Mouse (Mus musculus): ENCODE data around the gene Cacna2d3. TPM values are rescaled to one million over a fixed set of nuclear protein-coding genes. Genes with fewer than 3 reads are reported as not detected.

Cacna2d3 gene
- total RNA-seq, 2 experiments from 2014 or later = 112 to 115 TPM

DNA sequence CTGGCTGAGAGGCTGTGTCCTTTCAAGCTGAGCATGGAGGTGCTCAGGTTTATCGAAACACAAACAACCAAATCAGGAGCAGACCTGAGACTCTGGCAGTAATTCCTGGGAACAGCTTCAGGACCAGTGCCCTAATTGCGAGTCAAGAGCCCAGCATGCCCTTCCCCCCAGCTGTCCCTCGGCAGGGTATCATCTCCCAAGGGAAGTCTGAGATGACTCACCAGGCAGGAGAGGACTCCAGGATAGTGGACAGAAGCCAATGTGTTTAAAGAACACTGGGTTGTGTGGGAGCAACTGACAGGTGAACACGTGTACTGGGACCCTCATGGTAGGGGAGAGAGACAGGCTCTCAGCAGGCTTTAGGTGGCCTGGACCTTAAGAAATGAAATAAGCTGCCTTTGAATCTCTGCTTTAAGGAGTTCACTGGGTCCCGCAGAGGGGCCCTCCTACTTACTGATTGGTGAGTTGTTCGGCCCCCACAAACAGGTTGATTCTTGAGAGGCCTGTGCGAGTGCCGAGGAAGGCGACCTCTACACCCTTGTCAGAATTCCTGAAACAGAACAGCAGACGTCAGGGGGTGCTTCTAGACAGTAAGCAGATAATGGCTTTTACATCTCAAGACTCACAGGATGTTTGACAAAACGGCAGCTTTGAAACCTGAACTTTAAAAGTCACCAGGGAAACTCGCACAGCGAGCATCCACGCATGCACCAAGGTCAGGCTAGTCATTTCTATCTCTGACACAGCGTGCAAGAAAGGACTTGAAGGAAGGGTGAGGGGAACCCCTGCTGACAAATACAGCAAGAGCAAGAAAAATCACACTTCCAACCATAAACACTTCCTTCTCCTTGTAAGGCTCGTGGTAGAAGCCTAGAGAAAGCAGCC, 669.5 kb downstream of the Cacna2d3 start:
- TF ChIP-seq CTCF (IDR thresholded peaks at IDR 0.05) = no peak
- no peak overlapping the region for H3K27ac ChIP-seq
- intact Hi-C loops (cut with DNase I) = no loop called here
- no peak overlapping the region for H3K4me3 ChIP-seq
- no peak for DNase-seq (ENCODE audit: extremely low spot score in 1 of 2, low spot score in 2 of 2)

DNA sequence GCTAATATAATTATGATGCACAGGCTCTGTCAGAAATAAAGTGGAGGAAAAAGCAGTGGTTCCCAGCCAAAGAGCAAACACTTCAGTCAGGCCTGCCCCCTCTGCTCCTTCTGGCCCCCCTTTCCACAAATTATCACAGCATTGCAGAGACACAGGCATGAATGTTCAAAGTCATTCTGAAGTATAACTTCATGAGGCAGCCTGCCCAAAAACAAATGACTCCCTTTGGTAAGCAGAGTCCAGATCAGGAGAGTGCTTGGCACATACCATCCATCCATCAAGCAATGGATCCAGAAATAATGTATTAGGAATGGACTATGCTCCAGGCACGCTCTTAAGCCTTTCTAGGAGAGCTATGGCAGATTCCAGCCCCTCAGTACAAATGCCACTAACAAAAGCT, 679.3 kb downstream of the Cacna2d3 start:
- Histone ChIP-seq H3K27ac (no peak overlapping the region), H3K4me3 (no peak overlapping the region)
- no peak for TF ChIP-seq CTCF (IDR thresholded peaks at IDR 0.05)
- no peak for DNase-seq (ENCODE audit: extremely low spot score in 1 of 2, low spot score in 2 of 2)
- intact Hi-C loops (cut with DNase I) = no loop called here

DNA sequence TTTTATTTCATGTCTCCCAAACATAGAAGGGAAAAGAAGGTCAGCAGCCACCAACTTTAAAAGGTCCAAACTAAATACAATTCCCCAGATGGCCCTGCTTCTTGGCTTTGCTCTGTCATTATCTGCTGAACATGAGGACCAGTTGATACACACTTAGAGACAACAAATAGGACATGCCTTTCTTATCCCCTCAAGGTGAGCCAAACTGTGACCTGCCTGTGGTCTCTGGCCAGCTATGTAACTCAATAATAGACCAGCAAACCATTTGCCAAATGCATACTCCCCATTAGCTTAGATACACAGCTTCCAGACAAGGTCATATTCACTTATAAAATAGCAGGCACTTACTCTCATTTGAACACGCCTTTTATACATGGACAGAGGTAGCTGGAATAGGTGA, 680.2 kb downstream of the Cacna2d3 start:
- Histone ChIP-seq H3K27ac (no peak overlapping the region), H3K4me3 (no peak overlapping the region)
- DNase-seq (ENCODE audit: extremely low spot score in 1 of 2, low spot score in 2 of 2) = no peak
- no peak for TF ChIP-seq CTCF (IDR thresholded peaks at IDR 0.05)
- intact Hi-C loops (cut with DNase I) = no loop called here

DNA sequence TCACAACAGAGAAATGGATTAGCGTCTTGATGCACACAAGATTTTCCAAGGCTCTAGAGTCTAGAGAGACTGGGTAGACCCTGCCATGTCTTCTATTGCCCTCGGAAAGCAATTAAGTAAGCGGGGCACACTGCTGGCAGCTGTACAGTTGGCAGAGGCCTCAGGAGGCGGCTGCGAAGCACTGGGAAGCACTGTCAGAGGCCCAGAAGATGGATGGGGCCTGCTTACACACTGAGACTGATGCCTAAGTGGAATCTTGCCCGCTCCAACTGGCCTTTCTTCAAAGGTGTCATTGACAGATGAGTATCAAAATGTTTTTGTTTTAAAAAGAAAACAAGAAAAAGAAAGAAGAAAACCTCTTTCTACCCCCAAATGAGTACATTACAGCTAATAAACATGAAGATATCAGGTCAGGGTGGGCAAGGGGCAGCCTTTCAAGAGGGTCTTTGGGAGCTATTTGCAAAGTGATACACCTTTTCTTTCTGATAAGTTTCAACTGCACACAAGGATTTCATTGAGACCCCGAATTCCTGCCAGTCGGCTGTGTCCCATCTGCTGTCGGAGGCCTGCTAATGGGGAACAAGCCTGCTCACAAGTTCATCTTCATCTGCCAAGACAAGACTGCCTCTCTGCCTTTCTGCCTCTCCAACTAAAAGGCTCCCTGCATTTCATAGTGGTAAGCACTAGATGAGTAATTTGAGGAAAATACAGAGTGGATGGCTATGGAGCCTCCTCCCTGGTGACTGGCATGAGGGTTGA, 680.9 kb downstream of the Cacna2d3 start:
- DNase-seq (ENCODE audit: extremely low spot score in 1 of 2, low spot score in 2 of 2) = no peak
- no peak overlapping the region for H3K4me3 ChIP-seq
- intact Hi-C loops (cut with DNase I) = no loop called here
- no peak for TF ChIP-seq CTCF (IDR thresholded peaks at IDR 0.05)
- H3K27ac ChIP-seq = no peak overlapping the region

DNA sequence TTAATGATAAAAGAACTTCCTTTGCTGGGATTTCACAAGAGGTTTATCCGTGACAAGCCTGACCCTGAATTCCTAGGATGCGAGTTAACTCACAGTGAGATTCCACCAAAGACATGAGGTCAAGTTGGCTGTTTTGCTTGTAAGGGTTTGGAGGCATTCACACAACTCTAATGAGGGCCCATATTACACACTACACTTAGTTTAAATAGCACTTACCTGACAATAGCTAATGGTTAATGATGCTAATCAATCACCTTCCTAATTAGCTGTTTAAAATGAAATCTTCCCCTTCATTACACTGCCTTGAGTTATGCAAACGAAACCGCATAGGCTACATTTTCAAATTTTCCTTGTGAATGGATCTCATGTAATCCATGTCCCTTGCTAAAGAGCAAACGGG, 683.4 kb downstream of the Cacna2d3 start:
- Histone ChIP-seq H3K4me3 (no peak overlapping the region), H3K27ac (no peak overlapping the region)
- no peak for DNase-seq (ENCODE audit: extremely low spot score in 1 of 2, low spot score in 2 of 2)
- TF ChIP-seq CTCF (IDR thresholded peaks at IDR 0.05) = no peak
- intact Hi-C loops (cut with DNase I) = no loop called here

DNA sequence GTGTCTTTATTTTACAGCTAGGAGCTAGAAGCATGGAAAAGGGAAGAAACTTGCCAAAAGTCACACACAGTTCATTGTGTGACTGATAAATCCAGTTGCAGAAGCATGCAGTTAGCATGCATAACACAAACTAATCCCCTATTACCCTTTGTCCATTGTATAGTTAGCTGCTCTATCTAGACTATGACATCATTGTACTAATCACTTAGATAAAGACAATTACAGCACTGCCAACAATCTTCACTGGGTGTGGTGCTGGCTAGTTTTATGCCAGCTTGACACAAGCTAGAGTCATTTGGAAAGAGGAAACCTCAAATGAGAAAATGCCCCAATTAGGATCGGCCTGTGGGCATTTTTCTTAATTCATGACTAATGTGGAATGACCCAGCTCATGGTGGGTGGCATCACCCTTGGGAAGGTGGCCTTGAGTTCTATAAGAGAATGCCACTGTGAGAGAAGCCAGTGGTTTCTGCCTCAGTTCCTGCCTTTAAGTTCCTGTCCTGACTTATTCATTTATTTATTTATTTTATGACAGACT, 689.7 kb downstream of the Cacna2d3 start:
- no peak overlapping the region for H3K4me3 ChIP-seq
- TF ChIP-seq CTCF (IDR thresholded peaks at IDR 0.05) = no peak

DNA sequence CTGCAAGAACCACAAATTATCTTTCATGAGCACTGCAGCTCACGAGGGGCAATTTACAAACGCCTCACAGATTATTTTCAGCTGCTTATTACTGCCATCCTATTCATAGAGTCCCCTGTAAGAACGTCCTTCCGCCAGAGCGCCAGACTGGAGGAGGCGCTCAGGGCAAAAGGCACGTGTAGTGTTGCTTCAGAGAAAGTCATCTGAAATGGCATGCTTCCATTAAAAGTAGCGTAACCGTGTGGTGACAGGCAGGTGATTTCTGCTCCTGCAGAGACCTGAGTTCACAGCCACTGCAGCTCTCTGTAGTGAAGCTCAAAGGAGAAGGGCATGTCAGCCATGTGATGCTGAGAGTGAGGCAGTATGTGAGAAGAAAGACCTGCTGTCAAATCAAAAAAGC, 691.1 kb downstream of the Cacna2d3 start:
- H3K27ac ChIP-seq = no peak overlapping the region
- intact Hi-C loops (cut with DNase I) = no loop called here
- no peak for DNase-seq (ENCODE audit: extremely low spot score in 1 of 2, low spot score in 2 of 2)
- no peak overlapping the region for H3K4me3 ChIP-seq
- no peak for TF ChIP-seq CTCF (IDR thresholded peaks at IDR 0.05)

More for the DNA sequence above, 689.7 kb downstream of the Cacna2d3 start:
- no peak overlapping the region for H3K27ac ChIP-seq
- intact Hi-C loops (cut with DNase I) = no loop called here
- DNase-seq (ENCODE audit: extremely low spot score in 1 of 2, low spot score in 2 of 2) = no peak

DNA sequence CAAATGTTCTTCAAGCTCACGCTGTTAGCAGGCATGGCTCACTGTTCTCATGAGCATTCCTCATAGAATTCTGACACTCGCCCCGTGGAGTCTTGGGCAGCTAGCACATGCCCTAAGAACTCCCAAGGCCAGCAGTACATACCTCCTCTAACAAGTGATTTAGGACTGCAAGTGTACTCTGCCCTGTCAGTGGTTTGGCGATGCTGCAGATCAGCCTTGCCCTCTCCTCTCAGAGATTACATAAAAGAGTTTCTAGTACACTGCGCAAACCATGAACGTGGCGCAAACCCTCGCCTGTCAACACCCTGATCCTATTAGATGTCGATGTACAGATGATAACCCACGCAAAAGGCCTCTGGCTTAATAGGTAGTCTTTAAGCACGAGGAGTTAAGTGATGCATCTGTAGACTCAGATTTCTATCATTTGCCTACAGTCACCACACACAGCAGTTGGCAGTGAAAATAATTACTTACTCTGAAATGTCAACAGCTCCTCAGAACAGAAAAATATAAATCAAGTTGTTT, 691.7 kb downstream of the Cacna2d3 start:
- intact Hi-C loops (cut with DNase I) = no loop called here
- peak in 1 of 2 experiments; percentile 20 for DNase-seq (ENCODE audit: extremely low spot score in 1 of 2, low spot score in 2 of 2)
- H3K27ac ChIP-seq = no peak overlapping the region
- TF ChIP-seq CTCF (IDR thresholded peaks at IDR 0.05) = no peak
- no peak overlapping the region for H3K4me3 ChIP-seq

DNA sequence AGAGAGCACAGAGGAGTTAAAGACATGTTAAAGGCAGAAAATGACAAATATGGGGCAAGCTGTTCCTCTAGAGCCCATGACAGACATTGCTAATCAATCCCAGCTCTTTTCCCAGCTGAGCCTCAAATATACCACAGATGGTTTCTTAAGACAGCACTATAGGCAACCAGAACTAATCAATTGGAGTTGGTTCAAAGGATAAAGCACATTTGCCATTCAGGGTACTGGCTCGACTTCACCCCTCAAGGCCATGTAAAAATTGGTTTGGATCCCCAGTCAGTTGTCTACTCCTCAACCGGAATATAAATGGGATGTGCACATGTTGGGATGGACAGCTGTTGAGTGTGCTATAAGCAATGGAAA, 692.6 kb downstream of the Cacna2d3 start:
- DNase-seq (ENCODE audit: extremely low spot score in 1 of 2, low spot score in 2 of 2) = no peak

DNA sequence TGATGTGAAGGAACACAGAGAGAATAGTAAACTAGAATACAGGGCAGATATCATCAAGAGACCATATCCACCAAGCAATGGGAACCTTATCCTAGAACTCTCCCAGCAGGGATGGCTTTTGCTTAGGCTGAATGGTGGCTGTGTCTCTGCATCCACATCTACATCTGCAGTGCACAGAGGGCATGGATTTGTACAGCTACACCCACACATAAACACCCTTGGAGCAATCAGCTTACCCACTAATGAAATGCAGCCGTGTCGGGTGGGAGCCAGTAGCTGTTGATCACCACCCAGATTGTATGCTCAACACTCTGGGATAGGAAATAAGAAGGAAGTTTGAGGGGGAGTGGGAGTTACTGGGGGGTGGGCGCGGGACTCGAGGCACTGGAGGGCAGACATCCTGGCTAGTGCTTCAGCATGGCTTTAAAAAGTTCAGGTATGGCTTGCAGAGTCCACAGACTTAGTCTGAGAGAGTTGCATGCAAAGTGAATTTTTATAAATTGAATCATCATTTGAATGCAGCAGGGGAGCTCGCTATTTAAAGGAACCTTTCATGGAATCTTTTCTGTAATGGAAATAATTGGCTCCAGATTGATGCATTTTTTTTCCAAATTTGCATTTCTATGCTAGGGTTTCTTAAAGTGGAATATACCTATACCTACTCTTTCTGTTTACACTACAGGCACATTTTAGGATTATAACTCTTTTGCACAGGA, 693.1 kb downstream of the Cacna2d3 start:
- no peak for TF ChIP-seq CTCF (IDR thresholded peaks at IDR 0.05)
- H3K27ac ChIP-seq = no peak overlapping the region
- no peak overlapping the region for H3K4me3 ChIP-seq
- intact Hi-C loops (cut with DNase I) = no loop called here
- no peak for DNase-seq (ENCODE audit: extremely low spot score in 1 of 2, low spot score in 2 of 2)

More for the DNA sequence above, 692.6 kb downstream of the Cacna2d3 start:
- TF ChIP-seq CTCF (IDR thresholded peaks at IDR 0.05) = no peak
- Histone ChIP-seq H3K27ac (no peak overlapping the region), H3K4me3 (no peak overlapping the region)
- intact Hi-C loops (cut with DNase I) = no loop called here

DNA sequence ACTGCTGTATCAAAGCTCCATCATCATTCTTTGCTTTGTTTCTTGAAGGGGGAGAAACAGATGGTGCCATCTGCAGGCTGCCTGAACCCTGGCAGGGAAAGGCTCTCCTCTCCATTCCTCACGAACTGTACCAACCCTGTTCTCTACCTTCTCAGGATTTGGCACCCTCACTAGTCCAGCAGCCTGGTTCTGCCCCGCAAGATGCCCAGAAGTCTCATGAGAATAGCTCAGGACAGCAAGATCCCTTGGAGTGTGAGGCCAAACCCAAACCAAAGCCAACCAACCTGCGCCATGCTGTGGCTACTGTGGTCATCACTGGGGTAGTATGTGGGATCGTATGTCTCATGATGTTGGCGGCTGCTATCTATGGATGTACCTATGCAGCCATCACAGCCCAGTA, 694.4 kb downstream of the Cacna2d3 start:
- no peak; the same call in none of the 2 replicates for TF ChIP-seq CTCF (IDR thresholded peaks at IDR 0.05)
- intact Hi-C loops (cut with DNase I) = no loop called here
- H3K4me3 ChIP-seq = no peak overlapping the region
- H3K27ac ChIP-seq = no peak overlapping the region
- DNase-seq (ENCODE audit: extremely low spot score in 1 of 2, low spot score in 2 of 2) = no peak
